Mouse (Mus musculus) T-helper 17 cell (primary cell): Measurements from ENCODE around the gene Trp73.

ENCODE experiments used
- in situ Hi-C, 2 experiments: fragments of 300-600 bp; cut with MboI, MseI; formaldehyde crosslinking; loops; 1 replicate in 1 of 2; 2 replicates in 1 of 2; pipeline ENCODE4 v1.15.1; 2025; ENCODE audit warnings: high pct_unique_total_duplicates in 2 of 2

Trp73 gene

GRCm38 (mm10) chr4:154106497-154107061 is 33.4 kb downstream of the Trp73 start:
- in situ Hi-C loops: no loop called here

DNA sequence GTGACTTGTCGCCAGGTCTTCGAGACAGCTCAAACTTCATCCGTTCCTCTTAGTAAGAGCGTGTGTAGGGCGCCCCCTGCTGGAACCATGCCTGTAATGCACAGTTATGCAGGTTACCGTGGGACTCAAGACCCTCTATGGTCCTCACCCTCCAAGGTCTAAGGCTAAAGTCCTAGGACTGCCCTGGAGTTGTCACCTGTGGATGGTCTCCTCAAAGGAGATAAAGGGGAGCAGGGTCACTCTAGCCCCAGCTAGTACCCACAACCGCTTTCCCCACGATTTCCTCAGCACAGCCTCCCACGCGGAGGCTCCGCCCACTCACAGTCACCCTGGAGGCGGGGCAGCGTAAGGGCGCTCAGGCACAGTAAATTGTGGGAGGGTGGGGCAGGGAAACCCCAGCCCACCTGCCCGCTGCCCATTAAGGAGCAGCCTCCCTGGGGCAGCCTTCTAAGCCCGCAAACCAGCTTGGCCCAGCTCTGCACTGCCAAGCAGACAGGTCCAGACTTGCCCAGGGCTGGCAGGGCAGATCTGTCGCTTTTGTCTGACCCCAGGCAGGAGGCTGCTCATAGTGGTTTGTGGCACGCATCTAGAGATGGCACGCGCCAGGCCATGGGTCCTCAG is 34.5 kb downstream of the Trp73 start:
- in situ Hi-C loops: no loop called here

GRCm38 (mm10) chr4:154103912-154104311 is 36.1 kb downstream of the Trp73 start:
- in situ Hi-C loops: no loop called here

- in situ Hi-C loops: no loop called here
Measured at GRCm38 (mm10) chr4:154103386-154103785, 36.6 kb downstream of the Trp73 start.

GRCm38 (mm10) chr4:154099361-154099760 is 40.6 kb downstream of the Trp73 start:
- in situ Hi-C loops: no loop called here

- in situ Hi-C loops: no loop called here
Measured at GRCm38 (mm10) chr4:154096111-154096510, 43.9 kb downstream of the Trp73 start.

GRCm38 (mm10) chr4:154093210-154093609 is 46.8 kb downstream of the Trp73 start:
- in situ Hi-C loops: no loop called here

DNA sequence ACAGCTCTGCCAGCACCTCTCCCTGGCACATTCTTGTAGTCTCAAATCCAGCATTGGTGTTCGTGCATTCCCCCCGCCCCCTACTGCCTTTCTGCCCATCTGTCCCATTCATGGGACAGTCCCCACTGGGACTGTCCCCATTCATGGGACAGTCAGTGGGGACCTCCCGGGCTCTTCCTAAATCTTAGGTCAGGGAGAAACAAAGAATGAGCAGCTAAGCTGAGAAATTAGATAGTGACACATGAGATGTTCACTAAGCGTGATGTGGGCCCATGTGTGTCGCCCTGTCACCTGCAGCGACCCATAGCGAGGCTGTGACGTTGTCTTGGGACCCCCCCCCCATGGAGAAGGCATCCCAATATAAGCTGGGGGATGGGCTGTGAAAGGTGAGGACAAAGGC is 48.7 kb downstream of the Trp73 start:
- in situ Hi-C loops: no loop called here

DNA sequence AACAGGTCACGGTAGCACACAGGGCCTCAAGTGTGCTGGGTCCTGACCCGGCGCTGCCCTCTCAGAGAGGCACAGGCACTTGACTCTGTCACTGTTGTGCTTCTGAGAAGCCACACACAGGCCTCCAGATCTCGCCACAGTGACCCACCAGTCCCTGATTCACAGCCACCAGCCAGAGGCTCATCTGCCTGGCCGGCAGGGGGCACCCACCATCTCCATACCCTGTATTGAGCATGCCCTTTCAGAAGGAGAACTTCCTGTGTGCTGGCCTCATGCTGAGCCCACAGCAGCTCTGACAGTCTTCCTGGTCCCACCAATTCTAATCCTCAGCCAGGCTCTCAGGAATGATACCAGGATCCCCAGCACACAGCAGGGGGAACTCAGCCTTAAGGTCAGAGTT is 50.8 kb downstream of the Trp73 start:
- in situ Hi-C loops: no loop called here

GRCm38 (mm10) chr4:154086436-154086835 is 53.6 kb downstream of the Trp73 start:
- in situ Hi-C loops: no loop called here

DNA sequence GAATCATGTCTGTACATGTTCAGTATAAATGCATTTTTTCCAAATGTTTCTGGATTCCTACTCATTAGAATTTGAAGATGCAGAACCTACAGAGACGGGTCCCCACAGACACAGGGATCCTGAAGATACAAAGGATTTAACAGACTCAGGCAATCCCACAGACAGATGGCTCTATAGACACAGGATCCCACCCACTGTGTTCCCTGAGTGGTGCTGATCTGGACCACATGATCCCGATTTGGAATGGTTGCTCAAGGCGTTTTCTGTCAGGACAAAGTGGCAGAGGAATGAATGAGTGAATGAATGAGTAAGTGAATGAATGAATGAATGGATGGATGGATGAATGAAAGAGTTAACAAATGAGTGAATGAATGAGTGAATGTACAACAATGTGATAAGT is 54.2 kb downstream of the Trp73 start:
- in situ Hi-C loops: no loop called here

- in situ Hi-C loops: no loop called here
Measured at GRCm38 (mm10) chr4:154081974-154082373, 58.0 kb downstream of the Trp73 start.

DNA sequence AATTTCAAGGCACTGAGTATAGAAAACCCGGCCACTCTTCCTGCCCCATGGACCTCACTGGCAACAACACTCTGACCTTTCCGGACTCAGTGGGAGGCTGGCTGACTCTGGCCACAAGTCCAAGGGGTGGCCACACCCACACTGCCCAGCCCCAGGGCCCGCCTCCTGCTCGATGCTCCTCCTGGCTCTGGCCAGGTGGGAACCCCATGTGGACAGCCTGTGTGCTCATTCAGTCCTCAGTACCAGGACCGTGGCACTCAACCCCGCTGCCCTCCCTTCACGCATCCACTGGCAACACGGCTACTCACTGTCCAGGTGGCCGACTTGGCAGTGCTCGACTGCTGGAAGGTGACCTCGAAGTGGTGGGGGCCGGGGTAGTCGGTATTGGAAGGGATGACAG is 59.0 kb downstream of the Trp73 start:
- in situ Hi-C loops: no loop called here

GRCm38 (mm10) chr4:154080211-154080610 is 59.8 kb downstream of the Trp73 start:
- in situ Hi-C loops: no loop called here

DNA sequence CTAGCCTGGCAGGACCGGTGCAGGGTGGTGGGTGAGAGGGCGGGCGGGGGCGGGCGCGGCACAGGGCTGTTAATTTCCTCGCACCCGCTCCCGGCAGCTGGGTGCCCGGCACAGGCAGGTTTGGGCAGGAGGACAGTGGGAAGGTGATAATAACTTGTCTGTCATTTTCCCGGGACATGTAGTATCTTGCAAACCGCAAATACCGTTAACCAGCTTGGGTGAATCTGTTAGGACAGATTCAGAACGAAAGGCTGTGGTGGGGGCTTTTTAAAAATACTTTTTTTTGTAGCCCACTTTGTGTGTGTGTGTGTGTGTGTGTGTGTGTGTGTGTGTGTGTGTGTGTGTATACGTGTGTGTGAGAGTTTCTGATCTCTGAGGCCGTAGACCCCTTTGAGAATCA is 68.1 kb downstream of the Trp73 start:
- in situ Hi-C loops: no loop called here

DNA sequence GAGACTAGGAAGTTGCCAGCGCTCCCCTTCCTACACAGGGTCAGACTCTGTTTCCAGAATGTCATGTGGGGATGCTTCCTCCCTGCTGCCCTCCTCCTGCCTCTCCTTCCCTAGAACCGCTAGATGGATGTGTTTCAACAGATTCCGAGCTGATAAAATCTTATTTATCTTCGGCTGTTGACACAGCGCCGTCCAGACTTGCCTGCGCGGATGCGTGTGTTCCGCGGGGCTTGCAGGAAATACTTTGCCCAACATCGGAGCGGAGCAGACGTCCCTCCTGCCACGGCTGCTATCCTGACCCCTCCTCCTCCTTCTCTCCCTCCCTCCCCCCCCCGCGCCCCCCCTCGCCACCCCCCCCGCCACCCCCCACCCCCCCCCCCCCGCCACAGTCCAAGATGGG is 68.5 kb downstream of the Trp73 start:
- in situ Hi-C loops: no loop called here

- in situ Hi-C loops: no loop called here
Measured at GRCm38 (mm10) chr4:154070896-154071295, 69.1 kb downstream of the Trp73 start.

DNA sequence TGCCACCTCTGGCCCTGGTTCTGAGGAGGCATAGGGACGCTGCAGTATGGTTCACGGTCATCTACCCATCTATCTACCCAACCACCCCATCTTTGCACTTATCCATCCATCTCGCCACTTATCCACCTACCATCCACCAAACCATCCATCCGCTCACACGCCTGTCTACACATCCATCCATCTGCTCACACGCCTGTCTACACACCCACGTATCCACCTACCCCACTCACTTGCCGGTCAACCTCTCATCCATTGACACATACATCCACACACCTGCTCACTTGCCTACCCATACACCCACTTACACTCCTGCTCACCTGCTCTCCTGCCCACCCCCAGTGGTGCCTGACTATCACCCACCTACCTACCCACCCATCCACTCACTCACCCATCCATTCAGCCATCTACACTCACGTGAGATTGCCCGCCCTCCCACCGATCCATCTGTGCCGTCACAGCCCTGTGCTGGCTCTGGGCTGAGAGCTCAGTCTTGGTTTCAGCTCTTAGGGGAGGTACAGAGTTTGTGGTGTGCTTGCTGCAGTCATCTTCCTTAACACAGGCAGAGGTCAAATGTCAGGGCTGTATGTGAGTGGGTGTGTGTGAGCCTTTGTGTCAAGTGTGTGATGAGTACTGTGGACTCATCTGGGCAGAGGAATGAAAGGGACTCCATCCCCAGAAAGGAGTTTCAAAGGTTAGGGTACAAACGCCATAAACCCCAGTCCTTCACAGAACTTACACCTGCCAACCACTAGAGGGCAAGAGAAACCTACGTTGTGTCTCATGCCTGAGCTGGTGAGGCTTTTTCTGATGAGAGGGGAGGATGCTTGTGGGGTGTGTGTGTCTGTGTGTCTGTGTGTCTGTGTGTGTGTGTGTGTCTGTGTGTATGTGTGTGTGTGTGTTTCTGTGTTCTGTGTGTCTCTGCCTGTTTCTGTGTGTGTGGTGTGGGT is 74.9 kb downstream of the Trp73 start:
- in situ Hi-C loops: loop anchor here in 1 of 2 experiments (5.0 kb wide), 1 partner anchor 142 kb away; no protein-coding TSS in a partner anchor

GRCm38 (mm10) chr4:154057696-154058095 is 82.3 kb downstream of the Trp73 start:
- in situ Hi-C loops: no loop called here

GRCm38 (mm10) chr4:154056661-154057060 is 83.3 kb downstream of the Trp73 start:
- in situ Hi-C loops: no loop called here

DNA sequence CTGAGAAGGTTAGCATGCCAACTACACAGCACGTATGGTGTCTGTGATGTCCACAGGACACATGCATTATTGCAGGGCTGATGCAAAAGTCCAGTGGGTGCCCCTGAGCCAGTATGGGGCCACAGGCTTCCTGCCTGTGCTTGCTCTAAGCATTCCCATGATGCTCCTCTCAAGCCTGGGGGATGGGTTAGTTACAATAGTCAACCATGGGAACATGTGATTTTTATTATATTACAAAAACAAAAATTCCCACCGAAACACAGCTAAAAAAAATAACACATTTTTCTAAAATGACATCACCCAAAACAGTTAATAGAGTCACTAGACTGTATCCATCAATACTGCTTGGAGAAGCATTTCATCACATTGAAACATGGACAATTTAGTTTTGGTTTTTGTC is 84.0 kb downstream of the Trp73 start:
- in situ Hi-C loops: no loop called here

DNA sequence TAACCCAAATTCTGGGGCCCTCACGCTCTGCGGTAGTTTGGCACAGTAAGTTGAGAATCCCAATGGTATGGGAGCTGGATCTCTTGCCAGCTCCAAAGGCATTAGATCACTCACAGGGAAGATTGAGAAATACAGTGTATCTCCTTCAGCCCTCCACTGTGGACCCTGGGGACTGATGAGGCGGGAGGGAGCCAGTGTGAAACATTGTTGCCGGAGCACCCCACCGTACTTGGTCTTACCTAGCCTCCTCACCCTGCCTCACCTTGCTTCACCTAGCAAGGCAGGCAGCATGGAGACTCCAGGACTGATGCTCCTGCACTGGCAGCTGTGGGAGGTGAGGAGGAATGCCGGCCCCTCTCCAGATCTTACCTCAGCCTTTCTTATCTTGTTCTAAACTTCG is 84.5 kb downstream of the Trp73 start:
- in situ Hi-C loops: no loop called here
